Mouse (Mus musculus) CH12.LX (cell line): ENCODE results near the gene Rras2.

Source experiments
- BHLHE40 ChIP-seq: IDR thresholded peaks from 2 replicates; pipeline ENCODE4 v1.6.1; 2011; ENCODE audit warnings: mild to moderate bottlenecking, low read depth, low read length, improper control_type of control experiment
- CTCF ChIP-seq, 2 experiments: IDR thresholded peaks in 1 of 2; conservative IDR thresholded peaks in 1 of 2; 2 replicates each; pipeline ENCODE4 v1.5.1; 2011 to 2012; ENCODE audit warnings: low read depth in 2 of 2, low read length in 2 of 2, improper control_type of control experiment in 1 of 2, inconsistent platforms in 1 of 2, mild to moderate bottlenecking in 1 of 2, moderate library complexity in 1 of 2
- EP300 ChIP-seq: IDR thresholded peaks from 2 replicates; pipeline ENCODE4 v1.6.1; 2011; ENCODE audit warnings: low read length, improper control_type of control experiment
- GABPA ChIP-seq: IDR thresholded peaks from 2 replicates; pipeline ENCODE4 v1.6.1; 2012; ENCODE audit warnings: low read depth, low read length, improper control_type of control experiment, inconsistent platforms; ENCODE audit not compliant: insufficient replicate concordance
- HCFC1 ChIP-seq: IDR thresholded peaks from 2 replicates; pipeline ENCODE4 v1.6.1; 2012; ENCODE audit warnings: low read depth, mild to moderate bottlenecking, inconsistent platforms, low read length, improper control_type of control experiment
- KAT2A ChIP-seq: IDR thresholded peaks from 2 replicates; pipeline ENCODE4 v1.6.1; 2012; ENCODE audit warnings: low read length, improper control_type of control experiment, inconsistent platforms; ENCODE audit not compliant: insufficient replicate concordance
- MAFK ChIP-seq: IDR thresholded peaks from 2 replicates; pipeline ENCODE4 v1.6.1; 2011; ENCODE audit warnings: low read length, improper control_type of control experiment; ENCODE audit not compliant: insufficient replicate concordance
- MAZ ChIP-seq: IDR thresholded peaks from 2 replicates; pipeline ENCODE4 v1.6.1; 2012; ENCODE audit warnings: low read depth, mild to moderate bottlenecking, inconsistent platforms, low read length, improper control_type of control experiment, moderate library complexity
- MXI1 ChIP-seq: IDR thresholded peaks from 2 replicates; pipeline ENCODE4 v1.6.1; 2011; ENCODE audit warnings: mild to moderate bottlenecking, low read depth, low read length, improper control_type of control experiment
- NELFE ChIP-seq: IDR thresholded peaks from 2 replicates; pipeline ENCODE4 v1.6.1; 2011; ENCODE audit warnings: low read depth, low read length, improper control_type of control experiment
- POLR2A ChIP-seq: IDR thresholded peaks from 2 replicates; pipeline ENCODE4 v1.6.1; 2011; ENCODE audit warnings: low read depth, mild to moderate bottlenecking, improper control_type of control experiment, low read length
- POLR2AphosphoS2 ChIP-seq: IDR thresholded peaks from 2 replicates; pipeline ENCODE4 v1.6.1; 2011; ENCODE audit warnings: low read depth, low read length, improper control_type of control experiment
- USF2 ChIP-seq: conservative IDR thresholded peaks from 2 replicates; pipeline ENCODE4 v1.6.1; 2011; ENCODE audit warnings: low read depth, low read length, improper control_type of control experiment
- ZNF384 ChIP-seq: IDR thresholded peaks from 2 replicates; pipeline ENCODE4 v1.6.1; 2012; ENCODE audit warnings: low read depth, low read length, improper control_type of control experiment, inconsistent platforms

DNA sequence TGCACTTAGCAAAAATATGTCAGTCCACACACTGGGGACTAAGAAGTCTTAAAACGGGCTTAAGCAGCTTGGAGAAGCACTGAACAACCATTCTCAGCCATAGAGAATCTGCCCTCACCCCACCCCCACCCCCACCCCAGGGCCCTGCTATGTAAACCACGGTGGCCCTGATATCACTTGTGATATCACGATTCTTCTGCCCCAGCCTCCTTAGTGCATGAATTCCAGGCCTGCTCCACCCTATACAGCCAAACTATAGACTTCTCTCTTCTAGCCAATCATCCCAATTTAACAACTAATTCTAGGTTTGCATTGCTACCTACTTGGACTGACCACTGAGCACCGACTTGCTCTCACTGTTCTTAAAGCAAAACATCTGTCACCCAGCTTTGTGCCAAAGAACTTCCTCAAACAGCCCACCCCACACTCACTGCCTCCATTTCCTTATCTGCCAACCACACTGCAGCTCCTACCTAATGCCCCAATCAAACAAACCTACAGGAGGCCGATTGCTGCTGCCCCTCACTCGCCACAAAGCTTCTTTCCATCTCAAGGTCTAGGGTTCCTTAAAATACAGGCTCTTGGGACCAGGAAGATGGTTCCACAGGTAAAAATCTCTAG, 73.5 kb downstream of the Rras2 start:
- TF ChIP-seq POLR2A: no peak
- TF ChIP-seq CTCF (conservative IDR thresholded peaks at IDR 0.05 in 1 of 2, IDR thresholded peaks at IDR 0.05 in 1 of 2; ENCODE audit: low read depth in 2 of 2, low read length in 2 of 2): no peak
- TF ChIP-seq MXI1: no peak
- no peak for TF ChIP-seq KAT2A
- TF ChIP-seq EP300: no peak
- TF ChIP-seq ZNF384: no peak
- no peak for TF ChIP-seq MAZ
- no peak for TF ChIP-seq MAFK
- TF ChIP-seq NELFE: no peak
- TF ChIP-seq BHLHE40: no peak
- TF ChIP-seq USF2: no peak
- TF ChIP-seq POLR2AphosphoS2: no peak
- no peak for TF ChIP-seq HCFC1
- TF ChIP-seq GABPA: no peak
